Mouse (Mus musculus): Measurements from ENCODE around the gene Tssk3. TPM values are rescaled to one million over a fixed set of nuclear protein-coding genes. Genes with fewer than 3 reads are reported as not detected.
A peak's percentile ranks its signal among the peaks of the same experiment; 100 is the strongest.
"Not testable (repeated sequence)": the region's sequence is repeated elsewhere in the genome, so short reads cannot be mapped to it uniquely, and the experiment has no call there.

Gene Tssk3
- total RNA-seq (2014; fragmentation: Nextera tagmentation), result not detected in 2 replicates
- total RNA-seq (2017), result not detected in 2 replicates

GRCm38 (mm10) chr4:129490972-129491880, at the start of gene Tssk3, which contains the start of gene Fam229a:
Gene Tssk3 (minus strand): TSS chr4:129491022.
Gene Fam229a (plus strand): TSS chr4:129491190.
- ATAC-seq (replicated peaks; ENCODE audit: low FRiP score, low TSS enrichment, poor library complexity, severe bottlenecking), result no peak

- ATAC-seq (replicated peaks; ENCODE audit: low FRiP score, low TSS enrichment, poor library complexity, severe bottlenecking), result 0 out of 2 replicates have a peak, but pooled peaks have one; percentile 40
These were observed 49.2 kb upstream of the Tssk3 start for GRCm38 (mm10) chr4:129540012-129540411.

GRCm38 (mm10) chr4:129528901-129529300, 38.1 kb upstream of the Tssk3 start:
- ATAC-seq (replicated peaks; ENCODE audit: low FRiP score, low TSS enrichment, poor library complexity, severe bottlenecking), result not testable (repeated sequence)

GRCm38 (mm10) chr4:129525889-129526288, 35.1 kb upstream of the Tssk3 start:
- no peak for ATAC-seq (replicated peaks; ENCODE audit: low FRiP score, low TSS enrichment, poor library complexity, severe bottlenecking)

- no peak for ATAC-seq (replicated peaks; ENCODE audit: low FRiP score, low TSS enrichment, poor library complexity, severe bottlenecking)
These were observed 34.5 kb upstream of the Tssk3 start for GRCm38 (mm10) chr4:129525338-129525737.

GRCm38 (mm10) chr4:129518519-129518918, 27.7 kb upstream of the Tssk3 start:
- ATAC-seq (replicated peaks; ENCODE audit: low FRiP score, low TSS enrichment, poor library complexity, severe bottlenecking), result no peak

- no peak for ATAC-seq (replicated peaks; ENCODE audit: low FRiP score, low TSS enrichment, poor library complexity, severe bottlenecking)
These were observed 26.1 kb upstream of the Tssk3 start for GRCm38 (mm10) chr4:129516925-129517324.

GRCm38 (mm10) chr4:129514300-129514898, 23.6 kb upstream of the Tssk3 start:
- ATAC-seq (replicated peaks; ENCODE audit: low FRiP score, low TSS enrichment, poor library complexity, severe bottlenecking), result peak; percentile 65

GRCm38 (mm10) chr4:129513891-129514290, 23.1 kb upstream of the Tssk3 start:
- ATAC-seq (replicated peaks; ENCODE audit: low FRiP score, low TSS enrichment, poor library complexity, severe bottlenecking), result no peak

GRCm38 (mm10) chr4:129513086-129513767, 22.4 kb upstream of the Tssk3 start, which contains the start of gene Marcksl1:
Gene Marcksl1 (plus strand): TSS chr4:129513581.
- peak; percentile 77 for ATAC-seq (replicated peaks; ENCODE audit: low FRiP score, low TSS enrichment, poor library complexity, severe bottlenecking)

- ATAC-seq (replicated peaks; ENCODE audit: low FRiP score, low TSS enrichment, poor library complexity, severe bottlenecking), result no peak
These were observed 20.7 kb upstream of the Tssk3 start for GRCm38 (mm10) chr4:129511413-129512096.

- no peak for ATAC-seq (replicated peaks; ENCODE audit: low FRiP score, low TSS enrichment, poor library complexity, severe bottlenecking)
These were observed 20.0 kb upstream of the Tssk3 start for GRCm38 (mm10) chr4:129510723-129511412.

- no peak for ATAC-seq (replicated peaks; ENCODE audit: low FRiP score, low TSS enrichment, poor library complexity, severe bottlenecking)
These were observed 18.8 kb upstream of the Tssk3 start for GRCm38 (mm10) chr4:129509650-129510049.

GRCm38 (mm10) chr4:129508834-129509600, 18.2 kb upstream of the Tssk3 start:
- ATAC-seq (replicated peaks; ENCODE audit: low FRiP score, low TSS enrichment, poor library complexity, severe bottlenecking), result no peak

GRCm38 (mm10) chr4:129508237-129508515, 17.4 kb upstream of the Tssk3 start:
- ATAC-seq (replicated peaks; ENCODE audit: low FRiP score, low TSS enrichment, poor library complexity, severe bottlenecking), result peak; percentile 42

- ATAC-seq (replicated peaks; ENCODE audit: low FRiP score, low TSS enrichment, poor library complexity, severe bottlenecking), result peak; percentile 8; the same call in 1 of the 2 replicates
These were observed 16.8 kb upstream of the Tssk3 start for GRCm38 (mm10) chr4:129507434-129508236.

GRCm38 (mm10) chr4:129505511-129505910, 14.7 kb upstream of the Tssk3 start:
- ATAC-seq (replicated peaks; ENCODE audit: low FRiP score, low TSS enrichment, poor library complexity, severe bottlenecking), result no peak

Data from megakaryocyte-erythroid progenitor cell, adult 5-6 weeks (primary cell).